Mouse (Mus musculus) limb, embryonic 12.5 days (tissue): ENCODE results near the gene Polr3h. TPM values are rescaled to one million over a fixed set of nuclear protein-coding genes. Genes with fewer than 3 reads are reported as not detected.

ENCODE experiments used
- ATAC-seq: fragments of 200-750 bp; cut with Nextera tagmentation; 2 replicates; pipeline ENCODE4 v1.8.0; 2017; ENCODE audit warnings: low read depth, moderate TSS enrichment; ENCODE audit not compliant: insufficient number of reproducible peaks, insufficient read depth, low FRiP score, low TSS enrichment
- H3K27ac ChIP-seq: fragments of 300-500 bp; sonication (generic); 2 replicates; pipeline ENCODE4 v1.5.1; 2016; ENCODE audit warnings: mild to moderate bottlenecking, moderate library complexity
- H3K27me3 ChIP-seq: fragments of 300-500 bp; sonication (generic); 2 replicates; pipeline ENCODE4 v1.6.1; 2016; ENCODE audit warnings: mild to moderate bottlenecking, moderate library complexity
- H3K36me3 ChIP-seq: fragments of 300-500 bp; sonication (generic); 2 replicates; pipeline ENCODE4 v1.6.1; 2016; ENCODE audit warnings: mild to moderate bottlenecking, moderate library complexity
- H3K4me1 ChIP-seq: fragments of 300-500 bp; sonication (generic); replicated peaks from 2 replicates; pipeline ENCODE4 v1.6.1; 2016
- H3K4me2 ChIP-seq: fragments of 300-500 bp; sonication (generic); 2 replicates; pipeline ENCODE4 v1.6.1; 2016; ENCODE audit warnings: mild to moderate bottlenecking, moderate library complexity
- H3K4me3 ChIP-seq: fragments of 300-500 bp; sonication (generic); replicated peaks from 2 replicates; pipeline ENCODE4 v1.5.1; 2016; ENCODE audit warnings: mild to moderate bottlenecking
- H3K9ac ChIP-seq: fragments of 300-500 bp; sonication (generic); replicated peaks from 2 replicates; pipeline ENCODE4 v1.6.1; 2016; ENCODE audit warnings: mild to moderate bottlenecking, moderate library complexity
- H3K9me3 ChIP-seq: fragments of 300-500 bp; sonication (generic); 2 replicates; pipeline ENCODE4 v1.6.1; 2016; ENCODE audit warnings: mild to moderate bottlenecking, moderate library complexity
- WGBS: fragments of 180-500 bp; shearing (Covaris S2); methylation state at CpG from one replicate; pipeline ENCODE4 v1.1.7; 2016; 5-methylcytosine and 5-hydroxymethylcytosine counted together
- polyA plus RNA-seq: library from polyadenylated mRNA; unstranded; fragments of >200 nt; fragmentation: Nextera tagmentation; extraction: Ambion mirVana; gene quantifications from 2 replicates; pipeline ENCODE4 v1.2.1, GENCODE M21; 2016

The Polr3h gene
- polyA plus RNA-seq, 1 experiment from 2014 or later = 62.4 TPM

- no peak overlapping the region for H3K4me3 ChIP-seq
- H3K4me1 ChIP-seq = peaks cover 32% of the 10 kb centered on the region
- H3K27me3 ChIP-seq = peaks cover 7% of the 10 kb centered on the region
- no peak for ATAC-seq
- no peak overlapping the region for H3K27ac ChIP-seq
- no peaks in the 10 kb centered on the region for H3K9me3 ChIP-seq
- WGBS = 93% methylated on average over 1 of the region's 1 CpGs
- H3K4me2 ChIP-seq = no peak overlapping the region
- no peak overlapping the region for H3K9ac ChIP-seq
- H3K36me3 ChIP-seq = no peaks in the 10 kb centered on the region
Measured at GRCm38 (mm10) chr15:81933986-81934385, 7.9 kb upstream of the Polr3h start.

GRCm38 (mm10) chr15:81932951-81933470, 7.0 kb upstream of the Polr3h start:
- no peaks in the 10 kb centered on the region for H3K9me3 ChIP-seq
- peaks cover 22% of the 10 kb centered on the region for H3K4me1 ChIP-seq
- H3K27ac ChIP-seq = no peak overlapping the region; the same call in 1 of the 2 replicates
- no peak overlapping the region for H3K4me3 ChIP-seq
- H3K36me3 ChIP-seq = no peaks in the 10 kb centered on the region
- no peak overlapping the region for H3K4me2 ChIP-seq
- H3K27me3 ChIP-seq = peaks cover 7% of the 10 kb centered on the region
- 47% methylated on average over 12 of the region's 12 CpGs for WGBS
- H3K9ac ChIP-seq = no peak overlapping the region
- no peak for ATAC-seq

DNA sequence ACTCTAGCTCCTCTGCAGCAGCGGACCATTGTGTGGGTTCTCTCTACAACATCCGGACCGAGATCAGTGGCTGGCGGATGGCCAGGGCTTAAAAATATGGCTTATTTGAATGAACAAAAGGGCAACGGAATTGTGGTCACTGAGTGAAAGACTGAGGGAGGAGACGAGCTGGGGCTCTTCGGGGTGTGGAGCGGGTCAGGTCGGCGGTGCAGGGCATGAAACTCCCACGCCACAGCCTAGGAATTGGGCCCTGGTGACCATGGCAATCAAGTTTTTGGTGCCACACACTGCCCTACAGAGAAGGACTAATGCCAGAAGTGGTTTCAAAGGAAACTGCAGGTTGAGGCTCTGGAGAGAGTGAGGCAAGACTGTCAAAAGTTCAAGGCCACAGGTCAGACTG, 2.2 kb upstream of the Polr3h start:
- H3K27ac ChIP-seq = no peak overlapping the region
- no peak for ATAC-seq

GRCm38 (mm10) chr15:81927741-81928140, 1.7 kb upstream of the Polr3h start:
- Histone ChIP-seq H3K27me3 (no peaks in the 10 kb centered on the region), H3K27ac (no peak overlapping the region), H3K4me3 (no peak overlapping the region), H3K4me2 (no peak overlapping the region), H3K9ac (no peak overlapping the region), H3K4me1 (peaks cover 16% of the 10 kb centered on the region), H3K9me3 (no peaks in the 10 kb centered on the region), H3K36me3 (no peaks in the 10 kb centered on the region)
- no peak for ATAC-seq
- WGBS = 57% methylated on average over 4 of the region's 4 CpGs

More for the DNA sequence above, 2.2 kb upstream of the Polr3h start:
- Histone ChIP-seq H3K27me3 (no peaks in the 10 kb centered on the region), H3K4me2 (no peak overlapping the region), H3K9me3 (no peaks in the 10 kb centered on the region), H3K4me1 (peaks cover 16% of the 10 kb centered on the region), H3K4me3 (no peak overlapping the region), H3K9ac (no peak overlapping the region), H3K36me3 (no peaks in the 10 kb centered on the region)
- WGBS = 80% methylated on average over 11 of the region's 11 CpGs

- ATAC-seq = no peak
- H3K27ac ChIP-seq = 0 out of 2 replicates have a peak overlapping the region, but pooled peaks have one; percentile 9
Measured at GRCm38 (mm10) chr15:81926446-81926822, 394 bp upstream of the Polr3h start.

DNA sequence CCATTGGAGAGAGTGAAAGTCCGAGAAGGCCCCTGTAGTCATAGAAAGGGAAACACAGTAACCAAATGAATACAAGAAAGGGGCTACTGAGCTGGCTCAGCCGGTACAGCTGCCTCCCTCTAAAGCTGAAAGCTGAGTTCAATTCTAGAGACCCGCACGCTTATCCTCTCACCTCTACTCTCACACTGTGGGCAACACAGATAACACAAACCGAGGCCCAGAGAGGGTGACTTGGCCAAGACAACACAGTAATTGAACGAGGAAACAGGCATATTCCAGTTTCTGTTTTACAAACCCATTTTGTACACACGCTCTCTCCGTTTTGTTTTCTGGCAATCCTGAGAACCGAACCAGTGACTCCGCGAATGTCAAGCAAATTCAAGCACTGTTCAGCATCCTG, 1.1 kb downstream of the Polr3h start:
- Histone ChIP-seq H3K4me1 (peaks cover 16% of the 10 kb centered on the region), H3K36me3 (no peaks in the 10 kb centered on the region), H3K4me2 (peak overlapping the region; percentile 97), H3K27me3 (no peaks in the 10 kb centered on the region), H3K4me3 (peak overlapping the region; percentile 72), H3K9me3 (no peaks in the 10 kb centered on the region), H3K9ac (peak overlapping the region; percentile 77; the same call in 1 of the 2 replicates), H3K27ac (no peak overlapping the region)
- ATAC-seq = no peak
- 88% methylated on average over 11 of the region's 11 CpGs for WGBS

More at GRCm38 (mm10) chr15:81926446-81926822, 394 bp upstream of the Polr3h start:
- Histone ChIP-seq H3K4me1 (peaks cover 16% of the 10 kb centered on the region), H3K27me3 (no peaks in the 10 kb centered on the region), H3K4me2 (peak overlapping the region; percentile 97), H3K9ac (0 out of 2 replicates have a peak overlapping the region, but pooled peaks have one; percentile 18), H3K36me3 (no peaks in the 10 kb centered on the region), H3K4me3 (peak overlapping the region; percentile 72), H3K9me3 (no peaks in the 10 kb centered on the region)
- 37% methylated on average over 9 of the region's 9 CpGs for WGBS

DNA sequence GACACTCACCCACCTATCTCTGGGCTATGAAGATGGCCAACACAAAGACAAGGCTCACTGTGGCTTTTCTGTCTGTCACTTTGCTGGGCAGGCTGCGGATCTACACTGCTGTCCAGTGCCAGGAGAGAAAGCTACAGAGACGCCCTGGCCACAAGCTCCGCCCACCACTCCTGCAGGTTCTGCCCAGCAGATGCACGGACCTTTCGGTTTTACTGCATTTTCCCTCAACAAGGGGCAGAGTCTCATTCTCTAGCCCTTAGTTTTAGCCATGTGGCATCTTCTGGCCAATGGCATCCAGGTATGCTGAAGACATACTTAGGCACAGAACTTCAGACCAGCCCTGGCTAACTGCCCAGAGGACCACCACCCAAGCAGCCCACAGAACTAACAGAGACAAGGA, 4.8 kb downstream of the Polr3h start:
- Histone ChIP-seq H3K27ac (no peak overlapping the region), H3K36me3 (peaks cover 22% of the 10 kb centered on the region), H3K4me3 (no peak overlapping the region), H3K4me1 (peaks cover 12% of the 10 kb centered on the region), H3K9me3 (no peaks in the 10 kb centered on the region), H3K9ac (no peak overlapping the region), H3K4me2 (no peak overlapping the region), H3K27me3 (no peaks in the 10 kb centered on the region)
- no peak for ATAC-seq
- WGBS = 68% methylated on average over 5 of the region's 5 CpGs

GRCm38 (mm10) chr15:81920546-81921217, 5.4 kb downstream of the Polr3h start:
- H3K9ac ChIP-seq = no peak overlapping the region
- ATAC-seq = no peak
- WGBS = 93% methylated on average over 10 of the region's 10 CpGs

DNA sequence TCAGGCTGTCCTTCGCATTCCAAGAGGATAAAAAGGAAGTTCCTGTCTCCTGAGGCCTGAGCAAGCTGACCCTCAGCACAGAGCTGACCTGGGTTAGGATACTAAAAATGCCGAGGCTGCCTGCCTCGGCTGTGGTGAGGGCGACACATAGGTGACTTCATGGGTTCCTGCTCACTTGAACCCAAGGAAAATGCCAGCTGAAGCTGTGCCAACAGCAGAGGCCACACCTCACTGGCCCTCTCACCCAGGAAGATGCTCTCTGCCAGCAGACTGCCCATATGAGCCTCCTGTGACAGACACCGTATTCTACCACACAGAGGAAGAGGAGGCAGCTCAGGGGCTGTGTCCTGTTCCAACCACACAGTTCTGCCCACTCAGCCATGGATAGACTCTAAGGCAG, 7.0 kb downstream of the Polr3h start:
- Histone ChIP-seq H3K4me1 (no peaks in the 10 kb centered on the region), H3K36me3 (peaks cover 44% of the 10 kb centered on the region), H3K27me3 (no peaks in the 10 kb centered on the region), H3K9me3 (no peaks in the 10 kb centered on the region), H3K4me3 (no peak overlapping the region), H3K4me2 (no peak overlapping the region), H3K27ac (no peak overlapping the region), H3K9ac (no peak overlapping the region)
- WGBS = 84% methylated on average over 5 of the region's 5 CpGs
- ATAC-seq = no peak

More at GRCm38 (mm10) chr15:81920546-81921217, 5.4 kb downstream of the Polr3h start:
- H3K27me3 ChIP-seq = no peaks in the 10 kb centered on the region
- no peak overlapping the region for H3K4me3 ChIP-seq
- H3K4me1 ChIP-seq = peaks cover 12% of the 10 kb centered on the region
- H3K4me2 ChIP-seq = no peak overlapping the region
- H3K27ac ChIP-seq = no peak overlapping the region
- peaks cover 27% of the 10 kb centered on the region for H3K36me3 ChIP-seq
- H3K9me3 ChIP-seq = no peaks in the 10 kb centered on the region

DNA sequence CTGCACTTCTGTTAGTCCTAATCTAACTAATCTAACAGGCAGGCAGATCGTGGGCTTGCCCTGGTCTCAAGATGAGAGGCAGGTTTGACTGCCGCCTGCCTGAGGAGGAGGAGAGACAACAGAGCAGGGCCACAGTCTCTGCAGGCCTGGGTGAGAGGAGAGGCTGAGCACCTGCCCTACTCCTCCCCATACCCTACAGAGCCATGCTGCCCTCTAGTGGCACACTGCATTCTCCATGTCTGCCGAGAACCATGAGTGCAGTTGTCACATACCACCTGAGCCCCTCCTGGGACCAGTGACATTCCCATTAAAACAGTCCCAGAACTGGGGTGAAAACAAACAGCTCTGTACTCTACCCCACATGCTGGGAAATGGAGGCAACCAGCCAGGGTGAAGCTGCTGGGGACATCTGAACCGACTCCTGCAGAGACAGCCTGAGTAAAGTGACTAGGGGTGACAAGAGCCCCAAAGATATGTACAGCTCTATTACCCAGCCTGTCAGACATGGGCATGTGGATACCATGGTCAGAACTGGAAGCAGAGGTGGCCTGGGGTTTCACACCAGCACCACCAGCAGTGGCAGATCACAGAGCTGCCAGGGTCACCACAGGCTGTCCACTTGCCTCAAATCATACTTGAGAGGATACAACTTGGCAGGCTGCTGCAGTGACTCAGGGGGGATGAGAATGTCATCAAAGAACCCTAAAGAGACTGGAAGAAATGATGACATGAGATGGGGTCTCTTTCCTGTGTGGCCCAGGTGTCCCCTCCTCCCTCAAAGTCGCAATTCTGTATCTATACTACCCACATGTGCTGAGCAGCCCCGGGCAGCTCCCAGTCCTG, 8.2 kb downstream of the Polr3h start:
- Histone ChIP-seq H3K9ac (no peak overlapping the region), H3K4me3 (no peak overlapping the region), H3K27ac (no peak overlapping the region), H3K9me3 (no peaks in the 10 kb centered on the region), H3K4me1 (no peaks in the 10 kb centered on the region), H3K36me3 (peaks cover 56% of the 10 kb centered on the region), H3K4me2 (no peak overlapping the region), H3K27me3 (no peaks in the 10 kb centered on the region)
- 58% methylated on average over 6 of the region's 6 CpGs for WGBS
- no peak for ATAC-seq

- no peak overlapping the region for H3K4me2 ChIP-seq
- no peak overlapping the region for H3K4me3 ChIP-seq
- no peak overlapping the region for H3K9ac ChIP-seq
- H3K27me3 ChIP-seq = no peaks in the 10 kb centered on the region
- peaks cover 62% of the 10 kb centered on the region for H3K36me3 ChIP-seq
- H3K4me1 ChIP-seq = no peaks in the 10 kb centered on the region
- no peaks in the 10 kb centered on the region for H3K9me3 ChIP-seq
- H3K27ac ChIP-seq = no peak overlapping the region
- ATAC-seq = no peak
- 89% methylated on average over 12 of the region's 12 CpGs for WGBS
Measured at GRCm38 (mm10) chr15:81917201-81917600, 8.8 kb downstream of the Polr3h start.
